Comparison of ENCODE assay signal across 20 mouse cellular contexts in genomic region chr6:5756509-5757130, GRCm38 (mm10). TPM values are rescaled to one million over a fixed set of nuclear protein-coding genes. Genes with fewer than 3 reads are reported as not detected.
DNase-seq lines count a peak whose midpoint lies in the region; ATAC-seq and TF ChIP-seq lines count a peak whose summit lies in the region.
"Had no signal": no experiment of that assay in that cellular context is flagged by ENCODE, and none has a peak within 500 bp of the region (broad histone marks: within the 10 kb centered on the region; RNA-seq: fewer than 3 reads in every experiment).

No protein-coding gene starts in this region.

- H3K4me3 ChIP-seq in forebrain, embryonic 16.5 days (replicated peaks; ENCODE audit: low read length): no peak overlapping the region
- no peak overlapping the region for H3K4me3 ChIP-seq in forebrain, postnatal 0 days (ENCODE audit: low read depth, low read length)
- H3K4me3 ChIP-seq in hindbrain, embryonic 15.5 days: no peak overlapping the region
- H3K4me3 ChIP-seq: gastrocnemius, adult 2 months; intestine, embryonic 15.5 days; limb, embryonic 15.5 days had no signal

- ATAC-seq in forebrain, embryonic 16.5 days: peak; percentile 45; the same call in 1 of the 2 replicates
- no peak for ATAC-seq in forebrain, postnatal 0 days
- 0 out of 2 replicates have a peak, but pooled peaks have one; percentile 54 for ATAC-seq in hindbrain, embryonic 15.5 days (ENCODE audit: low FRiP score, low read depth)
- ATAC-seq: intestine, embryonic 15.5 days; liver, postnatal 0 days had no signal

- H3K27ac ChIP-seq in forebrain, embryonic 16.5 days (ENCODE audit: low read length): no peak overlapping the region
- H3K27ac ChIP-seq in forebrain, postnatal 0 days (ENCODE audit: low read depth, low read length): no peak overlapping the region
- no peak overlapping the region for H3K27ac ChIP-seq in hindbrain, embryonic 15.5 days (replicated peaks)
- H3K27ac ChIP-seq: gastrocnemius, adult 2 months; intestine, embryonic 15.5 days; limb, embryonic 15.5 days; macrophage had no signal

- 40% methylated on average over 5 of the region's 5 CpGs for WGBS in forebrain, embryonic 16.5 days
- WGBS in forebrain, postnatal 0 days: 40% methylated on average over 5 of the region's 5 CpGs
- WGBS in hindbrain, embryonic 15.5 days: 29% methylated on average over 5 of the region's 5 CpGs

- H3K9ac ChIP-seq in forebrain, embryonic 16.5 days (replicated peaks; ENCODE audit: low read depth, low read length): no peak overlapping the region
- H3K9ac ChIP-seq in forebrain, postnatal 0 days: no peak overlapping the region
- no peak overlapping the region for H3K9ac ChIP-seq in hindbrain, embryonic 15.5 days
- H3K9ac ChIP-seq: intestine, embryonic 15.5 days; limb, embryonic 15.5 days; liver, postnatal 0 days had no signal

- H3K4me2 ChIP-seq in forebrain, embryonic 16.5 days (ENCODE audit: low read length): no peak overlapping the region
- H3K4me2 ChIP-seq in forebrain, postnatal 0 days (ENCODE audit: low read depth): no peak overlapping the region
- no peak overlapping the region for H3K4me2 ChIP-seq in hindbrain, embryonic 15.5 days
- H3K4me2 ChIP-seq: intestine, embryonic 15.5 days; limb, embryonic 15.5 days had no signal

- TF ChIP-seq CTCF in forebrain, postnatal 0 days (IDR thresholded peaks at IDR 0.05; ENCODE audit: low read depth): no peak

- no peaks in the 10 kb centered on the region for H3K36me3 ChIP-seq in forebrain, embryonic 16.5 days (ENCODE audit: control insufficient read depth, insufficient read depth)
- H3K36me3 ChIP-seq in forebrain, postnatal 0 days (ENCODE audit: insufficient read depth): no peaks in the 10 kb centered on the region
- H3K36me3 ChIP-seq in hindbrain, embryonic 15.5 days: no peaks in the 10 kb centered on the region
- H3K36me3 ChIP-seq: intestine, embryonic 15.5 days; limb, embryonic 15.5 days had no signal

- intact Hi-C loops in left cerebral cortex, postnatal 25 days (cut with DNase I): no loop called here

- H3K4me1 ChIP-seq in forebrain, embryonic 16.5 days (replicated peaks; ENCODE audit: control insufficient read depth, insufficient read depth, low read length): 0 out of 2 replicates have a peak, but pooled peaks cover 5% of the 10 kb centered on the region
- H3K4me1 ChIP-seq in forebrain, postnatal 0 days (ENCODE audit: insufficient read depth): no peaks in the 10 kb centered on the region
- no peaks in the 10 kb centered on the region for H3K4me1 ChIP-seq in hindbrain, embryonic 15.5 days (replicated peaks)
- H3K4me1 ChIP-seq: intestine, embryonic 15.5 days had no signal

- no peak for DNase-seq in forebrain, postnatal 0 days
- peak; percentile 58 for DNase-seq in ES-CJ7 (ENCODE audit: low read depth, low spot score)
- DNase-seq in embryo, embryonic 10 days (ENCODE audit: low spot score): peak; percentile 51
- DNase-seq in left cerebral cortex, postnatal 25 days (ENCODE audit: low spot score in 2 of 2): no peak
- no peak for DNase-seq in spleen, postnatal 14 days (ENCODE audit: low spot score in 2 of 2)
- no peak for DNase-seq in adrenal gland, postnatal 4 days (ENCODE audit: low spot score in 2 of 2)
- DNase-seq: adrenal gland, postnatal 10 days; B cell, adult 2 months; cerebellum, adult 8-10 months; gastrocnemius, adult 2 months; heart, postnatal 10 days; kidney, postnatal 10 days; liver, postnatal 0 days; right cerebral cortex, postnatal 4 days; thymus, adult 18-20 months had no signal

- H3K27me3 ChIP-seq in forebrain, embryonic 16.5 days (replicated peaks; ENCODE audit: control insufficient read depth, insufficient read depth, low read length): no peaks in the 10 kb centered on the region
- no peaks in the 10 kb centered on the region for H3K27me3 ChIP-seq in forebrain, postnatal 0 days (ENCODE audit: insufficient read depth, low read length)
- no peaks in the 10 kb centered on the region for H3K27me3 ChIP-seq in hindbrain, embryonic 15.5 days
- H3K27me3 ChIP-seq: intestine, embryonic 15.5 days; limb, embryonic 15.5 days had no signal

- no peaks in the 10 kb centered on the region for H3K9me3 ChIP-seq in forebrain, embryonic 16.5 days (ENCODE audit: control insufficient read depth, low read length)
- no peaks in the 10 kb centered on the region for H3K9me3 ChIP-seq in forebrain, postnatal 0 days (ENCODE audit: low read length)
- H3K9me3 ChIP-seq in hindbrain, embryonic 15.5 days: no peaks in the 10 kb centered on the region
- H3K9me3 ChIP-seq: intestine, embryonic 15.5 days; limb, embryonic 15.5 days had no signal

RNA-seq across cellular contexts. Expression of gene Dync1i1, which starts 31.2 kb away (rescaled TPM):
- polyA plus RNA-seq in forebrain, embryonic 16.5 days (2015; fragmentation: Nextera tagmentation; extraction: Ambion mirVana): 159 and 183 TPM in 2 replicates
- total RNA-seq in forebrain, postnatal 0 days (2014; rRNA removed): 132 and 172 TPM in 2 replicates
- polyA plus RNA-seq in forebrain, postnatal 0 days (2015; fragmentation: Nextera tagmentation; extraction: Ambion mirVana): 134 and 193 TPM in 2 replicates
- polyA plus RNA-seq in hindbrain, embryonic 15.5 days (2015; fragmentation: Nextera tagmentation; extraction: Ambion mirVana): 29.5 and 29.7 TPM in 2 replicates
- total RNA-seq in left cerebral cortex, postnatal 25 days (2021): 100 to 1,000 TPM; 127 to 134 TPM
- 1 to 10 TPM; 2.4 to 2.8 TPM for total RNA-seq in adrenal gland, postnatal 4 days (2021)
- polyA plus RNA-seq: macrophage had no signal

Comparison
In these comparisons a context has a peak if more than half of its experiments do, and no peak if none do; other contexts are left out.
1. DNase-seq: peak in ES-CJ7 (single experiment) and embryo, embryonic 10 days (single experiment); none in forebrain, postnatal 0 days (single experiment), left cerebral cortex, postnatal 25 days (0 of 2), spleen, postnatal 14 days (0 of 2) and adrenal gland, postnatal 4 days (0 of 2).
2. RNA of gene Dync1i1, which starts 31.2 kb away (total RNA-seq): 127 to 134 TPM in left cerebral cortex, postnatal 25 days and 132 to 172 TPM in forebrain, postnatal 0 days; 2.4 to 2.8 TPM in adrenal gland, postnatal 4 days; every median in the first group is over 10 times any median in the second.